Mouse (Mus musculus) midbrain, embryonic 10.5 days (tissue): ENCODE data around the gene Prtg. TPM values are rescaled to one million over a fixed set of nuclear protein-coding genes. Genes with fewer than 3 reads are reported as not detected.

Experiments used
- DNase-seq: peaks from one replicate; pipeline ENCODE4 v3.0.0-alpha.2; 2017; ENCODE audit warnings: low spot score
- H3K27ac ChIP-seq: fragments of 300-500 bp; sonication (generic); replicated peaks from 2 replicates; pipeline ENCODE4 v1.5.1; 2016; ENCODE audit warnings: mild to moderate bottlenecking
- H3K27me3 ChIP-seq: fragments of 300-500 bp; sonication (generic); 2 replicates; pipeline ENCODE4 v1.6.1; 2016; ENCODE audit warnings: low read depth, mild to moderate bottlenecking; ENCODE audit not compliant: poor library complexity, severe bottlenecking
- H3K36me3 ChIP-seq: fragments of 300-500 bp; sonication (generic); 2 replicates; pipeline ENCODE4 v1.6.1; 2016; ENCODE audit warnings: mild to moderate bottlenecking, moderate library complexity
- H3K4me1 ChIP-seq: fragments of 300-500 bp; sonication (generic); 2 replicates; pipeline ENCODE4 v1.6.1; 2016
- H3K4me3 ChIP-seq: fragments of 300-500 bp; sonication (generic); 2 replicates; pipeline ENCODE4 v1.5.1; 2016; ENCODE audit warnings: mild to moderate bottlenecking, moderate library complexity
- H3K9me3 ChIP-seq: fragments of 300-500 bp; sonication (generic); replicated peaks from 2 replicates; pipeline ENCODE4 v1.6.1; 2016; ENCODE audit warnings: mild to moderate bottlenecking
- WGBS: fragments of 180-500 bp; shearing (Covaris S2); methylation state at CpG from one replicate; pipeline ENCODE4 v1.1.7; 2016; 5-methylcytosine and 5-hydroxymethylcytosine counted together
- polyA plus RNA-seq: library from polyadenylated mRNA; unstranded; fragments of >200 nt; fragmentation: Nextera tagmentation; extraction: Ambion mirVana; gene quantifications from 2 replicates; pipeline ENCODE4 v1.2.1, GENCODE M21; 2016

Gene Prtg
- polyA plus RNA-seq, 1 experiment from 2014 or later: 19.9 TPM

GRCm38 (mm10) chr9:72790530-72791212, 16.0 kb upstream of the Prtg start:
- no peak for DNase-seq
- H3K27ac ChIP-seq: no peak overlapping the region; the same call in 1 of the 2 replicates
- H3K9me3 ChIP-seq: peaks cover 7% of the 10 kb centered on the region; the same call in 1 of the 2 replicates
- H3K36me3 ChIP-seq: no peaks in the 10 kb centered on the region
- no peaks in the 10 kb centered on the region for H3K27me3 ChIP-seq
- 51% methylated on average over 14 of the region's 14 CpGs for WGBS
- peaks cover 30% of the 10 kb centered on the region for H3K4me1 ChIP-seq
- H3K4me3 ChIP-seq: no peak overlapping the region

- Histone ChIP-seq H3K27me3 (no peaks in the 10 kb centered on the region), H3K36me3 (no peaks in the 10 kb centered on the region), H3K27ac (peak overlapping the region; percentile 65; the same call in 1 of the 2 replicates), H3K4me1 (peaks cover 30% of the 10 kb centered on the region), H3K4me3 (peak overlapping the region; percentile 28), H3K9me3 (peaks cover 7% of the 10 kb centered on the region; the same call in 1 of the 2 replicates)
- WGBS: 38% methylated on average over 10 of the region's 10 CpGs
- DNase-seq: no peak
Measured at GRCm38 (mm10) chr9:72791213-72791582, 15.5 kb upstream of the Prtg start.

DNA sequence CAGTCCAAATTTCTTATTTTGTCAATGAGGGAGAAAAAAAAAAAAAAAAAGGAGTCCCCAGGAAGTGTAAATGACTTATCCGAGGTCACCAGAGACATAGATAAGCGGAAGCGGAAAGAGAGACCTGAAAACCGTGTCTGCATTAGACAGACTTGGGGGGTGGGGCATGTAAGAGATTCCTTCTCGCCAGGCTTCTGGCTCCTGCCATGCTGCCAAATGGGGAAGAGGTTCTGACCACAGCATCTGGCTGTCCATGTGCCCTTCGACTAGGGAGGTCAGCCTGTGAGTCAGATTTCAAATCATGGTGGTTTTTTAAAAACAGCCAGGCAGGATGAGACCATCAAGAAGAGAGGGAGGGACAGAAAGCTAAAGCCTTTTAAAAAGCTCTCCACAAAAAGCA, 15.0 kb upstream of the Prtg start:
- H3K4me1 ChIP-seq: peaks cover 30% of the 10 kb centered on the region
- H3K9me3 ChIP-seq: peaks cover 7% of the 10 kb centered on the region; the same call in 1 of the 2 replicates
- no peaks in the 10 kb centered on the region for H3K27me3 ChIP-seq
- 0 out of 2 replicates have a peak overlapping the region, but pooled peaks have one; percentile 28 for H3K4me3 ChIP-seq
- H3K27ac ChIP-seq: 0 out of 2 replicates have a peak overlapping the region, but pooled peaks have one; percentile 23
- 9% methylated on average over 6 of the region's 6 CpGs for WGBS
- DNase-seq: no peak
- H3K36me3 ChIP-seq: no peaks in the 10 kb centered on the region

DNA sequence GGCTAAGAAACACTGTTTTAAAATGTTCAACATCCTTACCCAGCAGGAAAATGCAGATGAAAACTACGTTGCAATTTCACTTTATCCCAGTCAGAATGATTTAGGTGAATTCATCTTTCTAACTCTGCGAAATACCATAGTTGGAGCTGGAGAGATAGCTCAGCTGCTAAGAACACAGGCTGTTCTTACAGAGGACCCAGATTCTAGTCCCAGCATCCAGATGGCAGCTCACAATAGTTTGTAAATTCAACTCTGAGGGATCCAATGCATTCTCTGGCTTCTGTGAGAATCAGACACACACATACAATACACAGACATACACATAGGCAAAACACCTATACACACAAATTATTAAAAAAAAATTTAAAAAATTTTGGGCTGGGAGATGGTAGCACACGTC, 11.4 kb upstream of the Prtg start:
- WGBS: 92% methylated on average over 3 of the region's 3 CpGs
- no peak overlapping the region for H3K4me3 ChIP-seq
- DNase-seq: no peak
- H3K27ac ChIP-seq: no peak overlapping the region
- H3K4me1 ChIP-seq: peaks cover 25% of the 10 kb centered on the region
- peaks cover 9% of the 10 kb centered on the region; the same call in 1 of the 2 replicates for H3K9me3 ChIP-seq
- no peaks in the 10 kb centered on the region for H3K36me3 ChIP-seq
- H3K27me3 ChIP-seq: no peaks in the 10 kb centered on the region

DNA sequence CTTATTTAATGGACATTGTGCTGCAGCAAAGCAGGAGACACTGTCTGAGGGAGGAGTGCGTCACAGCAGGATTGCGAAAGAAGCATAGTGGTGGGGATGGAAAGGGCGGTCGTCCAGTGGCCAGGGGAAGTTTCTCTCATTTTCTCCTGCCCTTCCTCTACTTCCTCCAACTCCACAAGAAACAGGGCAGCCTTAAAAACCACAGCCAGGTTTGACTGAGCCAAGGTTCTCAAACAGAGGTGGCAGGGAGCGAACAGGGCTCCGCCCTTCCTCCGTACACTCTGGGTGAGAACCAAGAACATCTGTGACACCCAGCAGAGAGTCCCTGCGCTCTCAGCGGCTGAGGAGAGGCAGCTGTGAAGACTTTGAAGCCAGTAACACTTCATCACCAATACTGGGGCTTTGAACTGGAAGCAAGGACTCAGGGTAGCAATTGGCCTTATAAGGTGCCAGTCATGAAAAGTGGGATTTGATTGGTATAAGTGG, 9.5 kb upstream of the Prtg start:
- H3K36me3 ChIP-seq: no peaks in the 10 kb centered on the region
- WGBS: 47% methylated on average over 9 of the region's 9 CpGs
- H3K4me3 ChIP-seq: no peak overlapping the region
- no peak overlapping the region for H3K27ac ChIP-seq
- no peak for DNase-seq
- H3K4me1 ChIP-seq: peaks cover 13% of the 10 kb centered on the region
- H3K9me3 ChIP-seq: peaks cover 9% of the 10 kb centered on the region; the same call in 1 of the 2 replicates
- no peaks in the 10 kb centered on the region for H3K27me3 ChIP-seq

GRCm38 (mm10) chr9:72803280-72803679, 3.4 kb upstream of the Prtg start:
- peaks cover 41% of the 10 kb centered on the region for H3K4me1 ChIP-seq
- no peak overlapping the region for H3K27ac ChIP-seq
- no peak overlapping the region for H3K4me3 ChIP-seq
- 23% methylated on average over 4 of the region's 4 CpGs for WGBS
- H3K27me3 ChIP-seq: peaks cover 7% of the 10 kb centered on the region
- H3K36me3 ChIP-seq: no peaks in the 10 kb centered on the region
- 0 out of 2 replicates have a peak, but pooled peaks cover 2% of the 10 kb centered on the region for H3K9me3 ChIP-seq
- DNase-seq: no peak

GRCm38 (mm10) chr9:72806146-72806545, 528 bp upstream of the Prtg start:
- Histone ChIP-seq H3K9me3 (no peaks in the 10 kb centered on the region), H3K27me3 (peaks cover 7% of the 10 kb centered on the region), H3K27ac (peak overlapping the region; percentile 99), H3K4me3 (peak overlapping the region; percentile 78), H3K36me3 (peaks cover 20% of the 10 kb centered on the region), H3K4me1 (peaks cover 63% of the 10 kb centered on the region)
- peak; percentile 55 for DNase-seq
- under 1% methylated on average over 14 of the region's 14 CpGs for WGBS

- H3K27me3 ChIP-seq: peaks cover 7% of the 10 kb centered on the region; the same call in 1 of the 2 replicates
- peaks cover 71% of the 10 kb centered on the region for H3K4me1 ChIP-seq
- WGBS: under 1% methylated on average over 52 of the region's 52 CpGs
- peak overlapping the region; percentile 99 for H3K27ac ChIP-seq
- H3K9me3 ChIP-seq: no peaks in the 10 kb centered on the region
- H3K4me3 ChIP-seq: peak overlapping the region; percentile 78
- peaks cover 20% of the 10 kb centered on the region for H3K36me3 ChIP-seq
- peak; percentile 84 for DNase-seq
Measured at GRCm38 (mm10) chr9:72807420-72808005, 839 bp downstream of the Prtg start.

DNA sequence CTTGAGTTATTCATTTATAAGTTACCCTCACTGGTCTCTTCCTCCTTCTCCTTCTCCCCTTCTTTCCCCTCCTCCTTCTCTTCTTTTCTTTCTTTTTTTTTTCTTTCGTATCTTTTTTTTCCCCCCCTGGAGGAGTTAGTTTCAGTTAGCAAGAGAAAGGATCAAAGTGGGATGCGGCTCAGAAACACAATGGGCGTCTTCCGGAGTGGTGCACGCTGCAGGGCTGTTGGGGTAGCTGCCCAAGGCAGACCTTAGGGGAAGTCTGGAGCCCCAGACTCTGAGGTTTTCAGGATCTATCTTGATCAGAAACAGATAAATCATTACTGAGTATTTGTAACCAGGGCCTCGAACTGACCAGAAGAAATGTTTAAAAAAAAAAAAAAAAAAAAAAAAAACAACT, 1.5 kb downstream of the Prtg start:
- peaks cover 20% of the 10 kb centered on the region for H3K36me3 ChIP-seq
- under 1% methylated on average over 6 of the region's 6 CpGs for WGBS
- H3K4me3 ChIP-seq: peak overlapping the region; percentile 78
- peak overlapping the region; percentile 99 for H3K27ac ChIP-seq
- peak; percentile 53 for DNase-seq
- H3K27me3 ChIP-seq: peaks cover 7% of the 10 kb centered on the region; the same call in 1 of the 2 replicates
- H3K9me3 ChIP-seq: no peaks in the 10 kb centered on the region
- peaks cover 73% of the 10 kb centered on the region for H3K4me1 ChIP-seq

DNA sequence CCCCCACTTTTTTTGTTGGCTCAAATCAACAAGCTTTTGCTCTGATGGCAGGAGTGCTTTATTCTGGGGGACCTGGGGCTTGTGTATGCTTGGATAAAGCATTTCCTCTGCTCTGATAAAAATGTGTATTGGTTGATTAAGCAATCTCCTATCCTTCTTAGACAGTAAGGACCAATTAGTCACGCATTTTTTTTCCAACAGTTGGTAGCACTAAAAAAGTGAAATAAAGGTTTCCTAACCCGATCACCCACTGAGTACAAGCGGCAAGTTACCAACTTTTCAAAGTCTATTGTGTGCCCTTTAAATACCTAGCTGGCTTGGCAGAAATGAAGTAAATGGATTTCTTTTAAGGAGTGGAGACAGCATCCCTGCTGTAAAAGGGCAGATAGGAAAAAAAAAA, 1.9 kb downstream of the Prtg start:
- Histone ChIP-seq H3K36me3 (peaks cover 20% of the 10 kb centered on the region), H3K27ac (peak overlapping the region; percentile 99), H3K9me3 (no peaks in the 10 kb centered on the region), H3K4me3 (peak overlapping the region; percentile 78), H3K27me3 (peaks cover 3% of the 10 kb centered on the region; the same call in 1 of the 2 replicates), H3K4me1 (peaks cover 75% of the 10 kb centered on the region)
- DNase-seq: no peak
- 4% methylated on average over 3 of the region's 3 CpGs for WGBS

- DNase-seq: no peak
- WGBS: 39% methylated on average over 2 of the region's 2 CpGs
Measured at GRCm38 (mm10) chr9:72809077-72809476, 2.4 kb downstream of the Prtg start.

GRCm38 (mm10) chr9:72810607-72811006, 3.9 kb downstream of the Prtg start:
- peak overlapping the region; percentile 78 for H3K4me3 ChIP-seq
- H3K4me1 ChIP-seq: peaks cover 85% of the 10 kb centered on the region
- no peak for DNase-seq
- H3K27ac ChIP-seq: peak overlapping the region; percentile 99
- peaks cover 39% of the 10 kb centered on the region for H3K36me3 ChIP-seq
- WGBS: 65% methylated on average over 5 of the region's 5 CpGs
- no peaks in the 10 kb centered on the region for H3K27me3 ChIP-seq
- no peaks in the 10 kb centered on the region for H3K9me3 ChIP-seq

More at GRCm38 (mm10) chr9:72809077-72809476, 2.4 kb downstream of the Prtg start:
- H3K4me3 ChIP-seq: peak overlapping the region; percentile 78
- no peaks in the 10 kb centered on the region; the same call in 1 of the 2 replicates for H3K27me3 ChIP-seq
- no peaks in the 10 kb centered on the region for H3K9me3 ChIP-seq
- H3K4me1 ChIP-seq: peaks cover 80% of the 10 kb centered on the region
- peaks cover 24% of the 10 kb centered on the region for H3K36me3 ChIP-seq
- H3K27ac ChIP-seq: peak overlapping the region; percentile 99

DNA sequence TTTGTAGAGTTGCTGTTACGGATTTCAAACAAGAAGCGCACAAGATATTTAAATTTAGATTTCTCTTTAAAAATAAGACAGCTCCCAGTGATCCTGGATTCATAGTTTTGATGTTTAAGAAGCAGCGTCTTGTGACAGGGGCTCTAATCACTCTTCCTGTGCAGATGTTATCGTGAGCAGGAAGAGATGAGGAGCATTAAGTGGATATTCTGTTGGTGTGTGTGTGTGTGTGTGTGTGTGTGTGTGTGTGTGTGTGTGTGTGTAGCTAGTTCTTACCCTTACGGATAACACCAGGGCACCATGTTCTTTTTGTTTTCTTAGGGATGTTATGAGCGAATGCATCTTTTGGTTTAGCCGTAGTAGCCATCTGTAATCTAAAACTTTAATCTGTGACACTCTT, 5.4 kb downstream of the Prtg start:
- peak; percentile 56 for DNase-seq
- H3K4me3 ChIP-seq: peak overlapping the region; percentile 78
- H3K4me1 ChIP-seq: peaks cover 70% of the 10 kb centered on the region
- peaks cover 54% of the 10 kb centered on the region for H3K36me3 ChIP-seq
- WGBS: 21% methylated on average over 7 of the region's 7 CpGs
- H3K27ac ChIP-seq: peak overlapping the region; percentile 79
- H3K9me3 ChIP-seq: no peaks in the 10 kb centered on the region
- H3K27me3 ChIP-seq: no peaks in the 10 kb centered on the region
